Mouse (Mus musculus): Measurements from ENCODE around the gene Trim38.
"Not testable (repeated sequence)": the region's sequence is repeated elsewhere in the genome, so short reads cannot be mapped to it uniquely, and the experiment has no call there.

The Trim38 gene

DNA sequence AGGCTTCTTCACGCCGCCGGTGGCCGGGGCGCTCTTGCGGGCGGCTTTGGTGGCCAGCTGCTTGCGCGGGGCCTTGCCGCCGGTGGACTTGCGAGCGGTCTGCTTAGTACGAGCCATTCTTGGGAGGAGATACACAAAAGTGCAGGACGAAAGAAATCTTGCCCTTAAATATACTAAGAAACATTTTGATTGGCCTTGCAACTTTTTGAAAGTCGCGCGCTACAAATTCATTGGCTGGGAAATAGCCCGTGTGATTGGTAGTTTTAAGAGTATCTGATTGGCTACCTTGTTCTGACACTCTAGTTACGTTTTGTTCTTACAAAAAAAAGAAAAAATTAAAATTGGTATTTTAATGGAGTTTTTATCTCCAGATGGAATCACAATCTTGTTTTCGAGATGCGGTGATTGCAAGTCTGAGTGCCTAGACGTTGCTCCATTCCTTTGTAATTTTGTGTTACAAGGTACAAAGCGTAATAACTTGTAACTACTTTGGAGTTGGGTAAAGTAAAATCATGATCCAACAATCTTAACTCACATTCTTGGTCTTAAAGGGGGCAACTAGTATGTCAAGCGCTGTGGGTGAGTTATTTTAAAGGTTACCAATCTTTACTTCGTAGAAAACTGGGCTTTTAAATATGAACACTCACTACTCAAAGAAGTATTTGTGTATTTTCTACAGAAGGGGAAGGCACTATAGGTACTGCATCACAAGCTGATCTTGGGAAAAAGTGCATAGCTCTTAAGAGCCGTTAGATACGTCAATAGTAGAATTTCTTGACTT is 24.1 kb upstream of the Trim38 start, which contains the start of gene Hist1h3c:
Gene Hist1h3c, minus strand, starts transcription at position 222 of the 781 bp plus-strand sequence.
- peak; percentile 56 for ATAC-seq (ENCODE audit: insufficient number of reproducible peaks, low FRiP score, low TSS enrichment)

DNA sequence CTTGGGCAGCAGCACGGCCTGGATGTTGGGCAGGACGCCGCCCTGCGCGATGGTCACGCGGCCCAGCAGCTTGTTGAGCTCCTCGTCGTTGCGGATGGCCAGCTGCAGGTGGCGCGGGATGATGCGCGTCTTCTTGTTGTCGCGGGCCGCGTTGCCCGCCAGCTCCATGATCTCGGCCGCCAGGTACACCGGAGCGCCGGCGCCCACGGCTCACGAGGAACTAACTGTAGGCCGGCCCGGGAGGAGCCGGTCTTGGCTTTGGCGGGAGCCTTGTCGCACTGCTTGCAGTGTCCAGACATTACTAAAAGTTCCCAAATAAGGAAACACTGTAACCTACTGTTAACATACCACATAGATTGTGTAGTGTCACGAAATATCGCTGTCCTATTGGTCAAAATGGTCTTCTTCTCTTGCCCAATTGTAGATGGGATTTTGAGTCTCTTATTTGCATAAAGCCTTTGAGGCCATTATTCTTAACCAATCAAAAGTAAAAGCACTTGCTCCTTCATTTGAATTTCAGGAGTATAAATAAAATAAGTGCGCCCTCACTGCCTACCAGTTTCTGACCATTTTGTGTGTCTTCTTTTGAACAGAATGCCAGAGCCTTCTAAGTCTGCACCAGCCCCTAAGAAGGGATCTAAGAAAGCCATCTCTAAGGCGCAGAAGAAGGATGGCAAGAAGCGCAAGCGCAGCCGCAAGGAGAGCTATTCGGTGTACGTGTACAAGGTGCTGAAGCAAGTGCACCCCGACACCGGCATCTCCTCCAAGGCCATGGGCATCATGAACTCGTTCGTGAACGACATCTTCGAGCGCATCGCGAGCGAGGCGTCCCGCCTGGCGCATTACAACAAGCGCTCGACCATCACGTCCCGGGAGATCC is 23.3 kb upstream of the Trim38 start, which contains the start of gene Hist1h2bb:
Gene Hist1h2bb, plus strand, starts transcription at position 534 of the 880 bp plus-strand sequence.
- ATAC-seq (ENCODE audit: insufficient number of reproducible peaks, low FRiP score, low TSS enrichment), result peak; percentile 99

- no peak for ATAC-seq (ENCODE audit: insufficient number of reproducible peaks, low FRiP score, low TSS enrichment)
These were observed 22.4 kb upstream of the Trim38 start for GRCm38 (mm10) chr13:23747081-23747891.

DNA sequence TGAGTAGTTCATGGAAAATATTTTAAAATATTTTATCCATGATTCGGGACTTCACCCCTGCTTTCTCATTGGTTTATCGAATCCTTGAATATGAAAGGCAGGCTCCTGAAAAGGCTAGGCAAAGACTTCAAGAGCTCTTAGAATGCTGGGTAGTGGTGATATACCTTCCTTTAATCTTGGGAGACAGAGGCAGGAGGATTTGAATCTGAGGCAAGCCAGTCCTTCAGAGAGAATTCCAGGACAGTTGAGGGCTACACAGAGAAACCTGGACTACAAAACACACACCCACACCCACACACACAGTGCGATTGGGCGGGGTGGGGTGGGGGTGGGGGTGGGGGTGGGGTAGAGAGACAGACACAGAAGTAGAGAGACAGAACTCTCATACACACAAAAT is 21.8 kb upstream of the Trim38 start:
- no peak for ATAC-seq (ENCODE audit: insufficient number of reproducible peaks, low FRiP score, low TSS enrichment)

- no peak for ATAC-seq (ENCODE audit: insufficient number of reproducible peaks, low FRiP score, low TSS enrichment)
These were observed 20.1 kb upstream of the Trim38 start for GRCm38 (mm10) chr13:23749563-23750121.

DNA sequence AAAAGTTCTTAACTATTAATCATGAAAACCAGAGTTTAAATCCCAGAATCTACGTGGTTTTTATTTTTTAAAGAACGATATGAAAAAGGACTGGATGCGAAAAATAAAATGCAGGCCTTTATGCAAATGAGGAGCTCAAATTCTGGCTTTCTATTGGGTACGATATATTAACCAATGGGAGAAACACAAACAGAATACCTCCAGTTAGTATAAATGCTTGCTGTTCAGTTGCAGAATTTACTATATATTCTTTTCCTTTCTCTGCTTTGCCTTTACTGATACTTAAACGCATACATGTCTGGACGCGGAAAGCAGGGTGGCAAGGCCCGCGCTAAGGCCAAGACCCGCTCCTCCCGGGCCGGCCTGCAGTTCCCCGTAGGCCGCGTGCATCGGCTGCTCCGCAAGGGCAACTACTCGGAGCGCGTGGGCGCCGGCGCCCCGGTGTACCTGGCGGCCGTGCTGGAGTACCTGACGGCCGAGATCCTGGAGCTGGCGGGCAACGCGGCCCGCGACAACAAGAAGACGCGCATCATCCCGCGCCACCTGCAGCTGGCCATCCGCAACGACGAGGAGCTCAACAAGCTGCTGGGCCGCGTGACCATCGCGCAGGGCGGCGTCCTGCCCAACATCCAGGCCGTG is 18.8 kb upstream of the Trim38 start, which contains the start of gene Hist1h2ab:
Gene Hist1h2ab, plus strand, starts transcription at position 288 of the 639 bp plus-strand sequence.
- ATAC-seq (ENCODE audit: insufficient number of reproducible peaks, low FRiP score, low TSS enrichment), result not testable (repeated sequence)

GRCm38 (mm10) chr13:23751478-23751956 is 18.2 kb upstream of the Trim38 start:
- ATAC-seq (ENCODE audit: insufficient number of reproducible peaks, low FRiP score, low TSS enrichment), result no peak

- peak; percentile 53; the same call in 1 of the 2 replicates for ATAC-seq (ENCODE audit: insufficient number of reproducible peaks, low FRiP score, low TSS enrichment)
These were observed 17.5 kb upstream of the Trim38 start, which contains the start of gene Hist1h3b for GRCm38 (mm10) chr13:23752067-23752741. TSS of gene Hist1h3b (plus strand) at chr13:23752267.

- no peak for ATAC-seq (ENCODE audit: insufficient number of reproducible peaks, low FRiP score, low TSS enrichment)
These were observed 17.0 kb upstream of the Trim38 start for GRCm38 (mm10) chr13:23752742-23753172.

GRCm38 (mm10) chr13:23753314-23754078 is 16.2 kb upstream of the Trim38 start:
- no peak for ATAC-seq (ENCODE audit: insufficient number of reproducible peaks, low FRiP score, low TSS enrichment)

- ATAC-seq (ENCODE audit: insufficient number of reproducible peaks, low FRiP score, low TSS enrichment), result no peak
These were observed 14.7 kb upstream of the Trim38 start for GRCm38 (mm10) chr13:23755000-23755399.

DNA sequence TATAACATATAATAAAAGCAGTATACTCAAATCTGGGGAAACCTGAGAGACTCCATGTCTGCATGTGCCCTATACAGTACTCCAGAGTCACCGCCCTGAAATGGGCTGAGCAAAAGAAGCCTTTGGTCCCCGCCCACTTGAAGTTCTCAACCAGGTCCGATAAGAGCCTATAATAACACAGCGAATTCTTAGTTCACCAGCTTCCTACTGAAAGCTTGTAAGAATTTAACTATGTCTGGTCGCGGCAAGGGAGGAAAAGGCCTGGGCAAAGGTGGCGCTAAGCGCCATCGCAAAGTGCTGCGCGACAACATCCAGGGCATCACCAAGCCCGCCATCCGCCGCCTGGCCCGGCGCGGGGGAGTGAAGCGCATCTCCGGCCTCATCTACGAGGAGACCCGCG is 12.9 kb upstream of the Trim38 start, which contains the start of gene Hist1h4b:
Gene Hist1h4b, plus strand, starts transcription at position 224 of the 400 bp plus-strand sequence.
- peak; percentile 69 for ATAC-seq (ENCODE audit: insufficient number of reproducible peaks, low FRiP score, low TSS enrichment)

- no peak for ATAC-seq (ENCODE audit: insufficient number of reproducible peaks, low FRiP score, low TSS enrichment)
These were observed 12.4 kb upstream of the Trim38 start for GRCm38 (mm10) chr13:23757211-23757773.

GRCm38 (mm10) chr13:23757921-23758320 is 11.8 kb upstream of the Trim38 start:
- ATAC-seq (ENCODE audit: insufficient number of reproducible peaks, low FRiP score, low TSS enrichment), result no peak

DNA sequence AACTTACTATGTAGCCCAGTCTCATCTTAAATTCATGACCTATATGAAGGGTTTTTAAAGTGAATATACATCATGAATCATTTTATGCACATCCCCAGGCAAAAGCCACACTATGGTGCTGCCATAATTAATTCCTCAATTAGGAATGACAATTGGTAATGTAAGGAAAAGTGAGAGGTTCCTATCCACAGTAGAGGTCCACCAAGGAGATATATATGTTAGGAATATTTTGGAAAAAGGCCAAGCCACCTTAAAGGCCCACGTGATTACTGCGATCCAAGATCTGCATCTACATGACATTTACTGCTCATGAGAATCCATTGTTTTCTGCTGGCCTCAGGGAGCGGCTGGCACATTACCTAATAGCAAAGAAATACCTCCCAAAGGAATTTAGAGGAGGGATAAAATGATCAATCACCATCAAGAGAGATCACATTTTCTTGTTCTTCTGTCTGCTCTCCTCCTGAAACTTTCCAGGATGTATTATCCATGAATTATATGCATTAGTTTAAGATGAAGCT is 10.4 kb upstream of the Trim38 start:
- ATAC-seq (ENCODE audit: insufficient number of reproducible peaks, low FRiP score, low TSS enrichment), result no peak

- no peak for ATAC-seq (ENCODE audit: insufficient number of reproducible peaks, low FRiP score, low TSS enrichment)
These were observed 9.8 kb upstream of the Trim38 start for GRCm38 (mm10) chr13:23759916-23760239.

DNA sequence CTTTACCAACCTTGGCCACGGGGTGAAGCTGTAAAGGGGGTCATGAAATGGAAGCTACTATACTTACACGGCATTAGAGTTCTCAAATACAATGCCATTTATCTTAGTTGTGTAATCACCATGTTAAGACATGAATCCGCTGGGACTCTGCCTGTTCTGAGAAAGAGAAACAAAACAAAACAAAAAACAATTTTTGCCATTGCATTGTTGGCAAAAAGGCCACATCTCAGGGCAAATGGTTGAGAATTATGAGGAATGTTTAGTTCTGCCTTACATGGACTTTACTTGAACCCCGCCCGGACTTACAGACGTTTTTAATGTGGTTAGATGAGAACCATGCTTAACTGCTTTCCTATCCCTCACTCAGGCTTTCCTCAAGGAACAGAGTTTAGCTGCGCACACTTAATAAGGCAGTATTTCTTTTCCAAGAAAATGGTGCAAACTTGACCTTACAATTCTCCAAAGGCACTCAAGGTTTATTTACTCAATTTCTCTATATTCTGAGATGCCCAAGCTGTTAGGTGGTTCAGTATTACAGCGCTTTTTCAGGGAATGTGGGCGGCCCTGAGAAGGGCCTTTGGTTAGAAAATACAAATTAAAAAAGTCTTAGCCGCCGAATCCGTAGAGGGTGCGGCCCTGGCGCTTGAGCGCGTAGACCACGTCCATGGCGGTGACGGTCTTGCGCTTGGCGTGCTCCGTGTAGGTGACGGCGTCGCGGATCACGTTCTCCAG is 9.3 kb upstream of the Trim38 start:
- ATAC-seq (ENCODE audit: insufficient number of reproducible peaks, low FRiP score, low TSS enrichment), result no peak

Measured in cerebellum, adult (tissue).